Mouse (Mus musculus): ENCODE results near the gene Hpca. TPM values are rescaled to one million over a fixed set of nuclear protein-coding genes. Genes with fewer than 3 reads are reported as not detected.

Hpca gene
- polyA plus RNA-seq, 1 experiment from 2014 or later: 0.99 TPM

GRCm38 (mm10) chr4:129149321-129149720 lies 27.5 kb upstream of the Hpca start:
- DNase-seq (ENCODE audit: low spot score) (no peak), ATAC-seq (ENCODE audit: low FRiP score, low TSS enrichment) (no peak)
- 85% methylated on average over 1 of the region's 1 CpGs for WGBS
- Histone ChIP-seq H3K4me2 (replicated peaks; ENCODE audit: low read depth) (no peak overlapping the region), H3K4me3 (ENCODE audit: low read depth, low read length) (no peak overlapping the region), H3K9ac (ENCODE audit: low read length) (no peak overlapping the region), H3K36me3 (ENCODE audit: control insufficient read depth, insufficient read depth, low read length) (no peaks in the 10 kb centered on the region; the same call in 1 of the 2 replicates), H3K27me3 (ENCODE audit: control insufficient read depth, insufficient read depth, low read length) (no peaks in the 10 kb centered on the region), H3K4me1 (replicated peaks; ENCODE audit: control insufficient read depth, insufficient read depth) (no peaks in the 10 kb centered on the region), H3K27ac (replicated peaks) (no peak overlapping the region), H3K9me3 (ENCODE audit: control insufficient read depth, low read length) (no peaks in the 10 kb centered on the region)
- TF ChIP-seq CTCF (IDR thresholded peaks at IDR 0.05; ENCODE audit: low read depth) (no peak), EP300 (optimal IDR thresholded peaks at IDR 0.05) (no peak)

- DNase-seq (ENCODE audit: low spot score) (no peak), ATAC-seq (ENCODE audit: low FRiP score, low TSS enrichment) (no peak)
- no peak overlapping the region for H3K9ac ChIP-seq (ENCODE audit: low read length)
- no peak for TF ChIP-seq EP300 (optimal IDR thresholded peaks at IDR 0.05)
- TF ChIP-seq CTCF (IDR thresholded peaks at IDR 0.05; ENCODE audit: low read depth): no peak
- WGBS: 57% methylated on average over 13 of the region's 13 CpGs
- no peaks in the 10 kb centered on the region for H3K9me3 ChIP-seq (ENCODE audit: control insufficient read depth, low read length)
- no peaks in the 10 kb centered on the region; the same call in 1 of the 2 replicates for H3K36me3 ChIP-seq (ENCODE audit: control insufficient read depth, insufficient read depth, low read length)
- H3K4me3 ChIP-seq (ENCODE audit: low read depth, low read length): no peak overlapping the region
- no peaks in the 10 kb centered on the region for H3K4me1 ChIP-seq (replicated peaks; ENCODE audit: control insufficient read depth, insufficient read depth)
- no peak overlapping the region for H3K4me2 ChIP-seq (replicated peaks; ENCODE audit: low read depth)
- H3K27me3 ChIP-seq (ENCODE audit: control insufficient read depth, insufficient read depth, low read length): no peaks in the 10 kb centered on the region
- H3K27ac ChIP-seq (replicated peaks): no peak overlapping the region
Observed at GRCm38 (mm10) chr4:129147552-129148103, 25.8 kb upstream of the Hpca start.

DNA sequence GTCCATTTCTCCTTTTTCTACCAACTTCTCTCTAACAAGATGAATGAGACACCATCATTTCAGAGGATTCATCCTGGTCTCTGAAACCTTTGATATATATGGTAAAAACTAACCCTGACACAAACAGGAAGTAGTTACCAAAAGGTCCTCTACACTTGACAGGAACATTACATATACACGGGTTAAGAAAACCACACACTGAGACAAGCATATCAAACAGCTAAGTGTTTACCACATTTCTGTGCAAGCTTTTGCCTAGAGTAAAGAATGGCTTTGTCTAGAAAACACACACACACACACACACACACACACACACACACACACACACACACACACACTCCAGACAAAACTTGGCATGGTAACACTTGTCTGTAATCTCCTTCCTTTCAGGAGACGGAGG lies 24.6 kb upstream of the Hpca start:
- Histone ChIP-seq H3K27ac (replicated peaks) (no peak overlapping the region), H3K4me2 (replicated peaks; ENCODE audit: low read depth) (no peak overlapping the region), H3K27me3 (ENCODE audit: control insufficient read depth, insufficient read depth, low read length) (no peaks in the 10 kb centered on the region), H3K4me1 (replicated peaks; ENCODE audit: control insufficient read depth, insufficient read depth) (0 out of 2 replicates have a peak, but pooled peaks cover 3% of the 10 kb centered on the region), H3K9me3 (ENCODE audit: control insufficient read depth, low read length) (no peaks in the 10 kb centered on the region), H3K36me3 (ENCODE audit: control insufficient read depth, insufficient read depth, low read length) (no peaks in the 10 kb centered on the region), H3K9ac (ENCODE audit: low read length) (no peak overlapping the region), H3K4me3 (ENCODE audit: low read depth, low read length) (no peak overlapping the region)
- no peak for TF ChIP-seq CTCF (IDR thresholded peaks at IDR 0.05; ENCODE audit: low read depth)
- TF ChIP-seq EP300 (optimal IDR thresholded peaks at IDR 0.05): no peak
- DNase-seq (ENCODE audit: low spot score) (no peak), ATAC-seq (ENCODE audit: low FRiP score, low TSS enrichment) (peak; percentile 32; the same call in 1 of the 2 replicates)
- 14% methylated on average over 2 of the region's 2 CpGs for WGBS

GRCm38 (mm10) chr4:129145943-129146342 lies 24.1 kb upstream of the Hpca start:
- no peak for ATAC-seq (ENCODE audit: low FRiP score, low TSS enrichment)
- no peak overlapping the region for H3K27ac ChIP-seq (replicated peaks)

DNA sequence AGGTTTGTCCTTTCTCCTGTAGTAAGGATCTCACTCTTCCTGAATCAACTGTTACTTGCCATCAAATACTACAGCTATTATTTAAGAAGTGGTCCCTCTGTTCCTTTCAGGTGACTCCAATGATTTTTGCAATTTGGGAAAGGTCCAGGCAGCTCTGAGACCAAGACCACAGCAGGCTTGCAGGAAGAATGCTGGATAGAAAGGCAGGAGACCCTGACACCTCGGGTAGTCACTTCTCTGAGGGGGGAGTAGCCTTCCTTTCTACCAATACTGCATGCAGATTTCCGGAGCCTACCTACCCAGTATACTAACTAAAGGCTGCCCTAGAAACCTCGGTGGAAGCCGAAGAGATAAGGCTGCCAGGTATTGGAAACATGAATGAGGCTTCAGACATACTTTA lies 23.6 kb upstream of the Hpca start:
- Histone ChIP-seq H3K27me3 (ENCODE audit: control insufficient read depth, insufficient read depth, low read length) (no peaks in the 10 kb centered on the region), H3K27ac (replicated peaks) (no peak overlapping the region; the same call in 1 of the 2 replicates), H3K36me3 (ENCODE audit: control insufficient read depth, insufficient read depth, low read length) (no peaks in the 10 kb centered on the region), H3K4me1 (replicated peaks; ENCODE audit: control insufficient read depth, insufficient read depth) (peaks cover 6% of the 10 kb centered on the region; the same call in 1 of the 2 replicates), H3K4me3 (ENCODE audit: low read depth, low read length) (no peak overlapping the region), H3K4me2 (replicated peaks; ENCODE audit: low read depth) (no peak overlapping the region), H3K9ac (ENCODE audit: low read length) (no peak overlapping the region), H3K9me3 (ENCODE audit: control insufficient read depth, low read length) (no peaks in the 10 kb centered on the region)
- ATAC-seq (ENCODE audit: low FRiP score, low TSS enrichment): no peak
- no peak for DNase-seq (ENCODE audit: low spot score)
- TF ChIP-seq CTCF (IDR thresholded peaks at IDR 0.05; ENCODE audit: low read depth) (no peak), EP300 (optimal IDR thresholded peaks at IDR 0.05) (no peak)
- WGBS: 46% methylated on average over 4 of the region's 4 CpGs

More at GRCm38 (mm10) chr4:129145943-129146342, 24.1 kb upstream of the Hpca start:
- Histone ChIP-seq H3K36me3 (ENCODE audit: control insufficient read depth, insufficient read depth, low read length) (no peaks in the 10 kb centered on the region), H3K4me3 (ENCODE audit: low read depth, low read length) (no peak overlapping the region), H3K9me3 (ENCODE audit: control insufficient read depth, low read length) (no peaks in the 10 kb centered on the region), H3K27me3 (ENCODE audit: control insufficient read depth, insufficient read depth, low read length) (no peaks in the 10 kb centered on the region), H3K4me2 (replicated peaks; ENCODE audit: low read depth) (no peak overlapping the region), H3K4me1 (replicated peaks; ENCODE audit: control insufficient read depth, insufficient read depth) (peaks cover 6% of the 10 kb centered on the region; the same call in 1 of the 2 replicates), H3K9ac (ENCODE audit: low read length) (no peak overlapping the region)
- WGBS: 51% methylated on average over 4 of the region's 4 CpGs
- DNase-seq (ENCODE audit: low spot score): no peak
- no peak for TF ChIP-seq EP300 (optimal IDR thresholded peaks at IDR 0.05)

All from stomach, postnatal 0 days (tissue).